13 mouse cellular contexts compared by ENCODE assay signal in genomic region chr15:31184651-31185443, GRCm38 (mm10). TPM values are rescaled to one million over a fixed set of nuclear protein-coding genes. Genes with fewer than 3 reads are reported as not detected.
DNase-seq lines count a peak whose midpoint lies in the region; ATAC-seq and TF ChIP-seq lines count a peak whose summit lies in the region.
"Had no signal": no experiment of that assay in that cellular context is flagged by ENCODE, and none has a peak within 500 bp of the region (broad histone marks: within the 10 kb centered on the region; RNA-seq: fewer than 3 reads in every experiment).

No protein-coding gene starts in this region.

- in situ Hi-C loops in Patski (cut with MboI; ENCODE audit: low pct_unique_long_range_greater_than_20kb), result loop anchor here (5.0 kb wide), 1 partner anchor 37 kb away; the partner anchor contains the start of gene Dap

- H3K36me3 ChIP-seq in lung, postnatal 0 days (ENCODE audit: insufficient read depth, low read length), result no peaks in the 10 kb centered on the region
- no peaks in the 10 kb centered on the region for H3K36me3 ChIP-seq in myocyte (ENCODE audit: control insufficient read depth, insufficient read depth)
- H3K36me3 ChIP-seq in hindbrain, embryonic 11.5 days (ENCODE audit: control insufficient read depth, insufficient read depth, low read length), result no peaks in the 10 kb centered on the region
- H3K36me3 ChIP-seq: embryonic facial prominence, embryonic 10.5 days; forebrain, embryonic 10.5 days; limb, embryonic 15.5 days had no signal

- TF ChIP-seq EP300 in lung, postnatal 0 days (IDR thresholded peaks at IDR 0.05), result no peak

- H3K9ac ChIP-seq in lung, postnatal 0 days (replicated peaks; ENCODE audit: low read depth), result no peak overlapping the region
- H3K9ac ChIP-seq in hindbrain, embryonic 11.5 days (ENCODE audit: low read depth, low read length), result no peak overlapping the region
- H3K9ac ChIP-seq: limb, embryonic 15.5 days had no signal

- H3K79me2 ChIP-seq in myocyte (ENCODE audit: control insufficient read depth, insufficient read depth), result no peaks in the 10 kb centered on the region

- ATAC-seq in lung, postnatal 0 days, result peak; percentile 40; the same call in 1 of the 2 replicates
- ATAC-seq in Patski, result peak; percentile 87
- ATAC-seq in hindbrain, embryonic 11.5 days (ENCODE audit: low FRiP score), result no peak

- intact Hi-C loops in left cerebral cortex, postnatal 4 days (cut with DNase I), result no loop called here

- H3K4me2 ChIP-seq in lung, postnatal 0 days (replicated peaks; ENCODE audit: low read depth, low read length), result no peak overlapping the region
- peak overlapping the region; percentile 84 for H3K4me2 ChIP-seq in myocyte (ENCODE audit: low read depth)
- no peak overlapping the region for H3K4me2 ChIP-seq in hindbrain, embryonic 11.5 days (replicated peaks; ENCODE audit: low read depth, low read length)
- H3K4me2 ChIP-seq: limb, embryonic 15.5 days; midbrain, embryonic 11.5 days had no signal

- TF ChIP-seq POLR2A in myocyte (IDR thresholded peaks at IDR 0.05; ENCODE audit: insufficient read length, low read depth), result no peak

- H3K27me3 ChIP-seq in lung, postnatal 0 days (replicated peaks; ENCODE audit: insufficient read depth, low read length), result no peaks in the 10 kb centered on the region
- no peaks in the 10 kb centered on the region for H3K27me3 ChIP-seq in Patski
- H3K27me3 ChIP-seq in myocyte (ENCODE audit: control insufficient read depth, insufficient read depth, insufficient read length), result no peaks in the 10 kb centered on the region
- no peaks in the 10 kb centered on the region for H3K27me3 ChIP-seq in hindbrain, embryonic 11.5 days (ENCODE audit: control insufficient read depth, insufficient read depth, low read length)
- H3K27me3 ChIP-seq: limb, embryonic 15.5 days had no signal

- WGBS in lung, postnatal 0 days, result 42% methylated on average over 12 of the region's 12 CpGs
- 59% methylated on average over 12 of the region's 12 CpGs for WGBS in hindbrain, embryonic 11.5 days

- no peak overlapping the region for H3K27ac ChIP-seq in lung, postnatal 0 days (ENCODE audit: low read length)
- no peak overlapping the region for H3K27ac ChIP-seq in hindbrain, embryonic 11.5 days (ENCODE audit: low read depth, low read length)
- H3K27ac ChIP-seq: embryonic facial prominence, embryonic 10.5 days; forebrain, embryonic 10.5 days; limb, embryonic 15.5 days had no signal

- CTCF ChIA-PET in Patski (lab: Charles Lee), result interaction anchor here (1.2 to 1.6 kb wide), 3 partner anchors 9 to 54 kb away, joined by 3 to 6 read pairs (median 3); no protein-coding TSS in a partner anchor

- TF ChIP-seq CTCF in lung, postnatal 0 days (IDR thresholded peaks at IDR 0.05), result no peak
- TF ChIP-seq CTCF in Patski (IDR thresholded peaks at IDR 0.05), result no peak

- DNase-seq in lung, postnatal 0 days (ENCODE audit: low spot score), result peak; percentile 15
- no peak for DNase-seq in lung, postnatal 10 days
- no peak for DNase-seq in Patski (ENCODE audit: low read depth, low spot score)
- DNase-seq in adrenal gland, postnatal 36 days, result peak; percentile 69 to 79
- DNase-seq in left cerebral cortex, postnatal 4 days, result no peak
- no peak for DNase-seq in hindbrain, embryonic 11.5 days (ENCODE audit: low spot score)
- DNase-seq: cerebellum, adult 9-10 months; kidney, adult 18-20 months had no signal

- H3ac ChIP-seq in myocyte (ENCODE audit: control insufficient read depth, insufficient read length), result no peak overlapping the region

- H3K9me3 ChIP-seq in lung, postnatal 0 days (ENCODE audit: low read length), result no peaks in the 10 kb centered on the region
- H3K9me3 ChIP-seq in hindbrain, embryonic 11.5 days (ENCODE audit: control insufficient read depth, low read length), result no peaks in the 10 kb centered on the region
- H3K9me3 ChIP-seq: embryonic facial prominence, embryonic 10.5 days; forebrain, embryonic 10.5 days; limb, embryonic 15.5 days had no signal

- no peak overlapping the region for H3K4me3 ChIP-seq in lung, postnatal 0 days (ENCODE audit: low read depth, low read length)
- H3K4me3 ChIP-seq in myocyte, result no peak overlapping the region
- H3K4me3 ChIP-seq in hindbrain, embryonic 11.5 days (ENCODE audit: low read depth, low read length), result no peak overlapping the region
- H3K4me3 ChIP-seq: embryonic facial prominence, embryonic 10.5 days; forebrain, embryonic 10.5 days; limb, embryonic 15.5 days had no signal

- POLR2A ChIA-PET in Patski (lab: Charles Lee), result no interaction called here

- no peaks in the 10 kb centered on the region for H3K4me1 ChIP-seq in lung, postnatal 0 days (ENCODE audit: insufficient read depth, low read depth, low read length)
- H3K4me1 ChIP-seq in hindbrain, embryonic 11.5 days (replicated peaks; ENCODE audit: control insufficient read depth, insufficient read depth, low read length), result no peaks in the 10 kb centered on the region
- H3K4me1 ChIP-seq: embryonic facial prominence, embryonic 10.5 days; forebrain, embryonic 10.5 days had no signal

TF ChIP-seq in myocyte, 11 proteins besides CTCF, POLR2A, EP300 and RAD21:
- TF ChIP-seq CEBPB (IDR thresholded peaks at IDR 0.05; ENCODE audit: insufficient read depth, poor library complexity, severe bottlenecking) (peak; percentile 72; the same call in 1 of the 2 replicates), TCF3 (IDR thresholded peaks at IDR 0.05; ENCODE audit: insufficient read length, low read depth) (no peak)

RNA-seq across cellular contexts. Expression of gene Dap, which starts 39.3 kb away (rescaled TPM):
- polyA plus RNA-seq in lung, postnatal 0 days (2015; fragmentation: Nextera tagmentation; extraction: Ambion mirVana), result 127 and 148 TPM in 2 replicates
- polyA plus RNA-seq in Patski (2021), result 174 TPM
- total RNA-seq in adrenal gland, postnatal 36 days (2021), result 10 to 100 TPM; 83.5 to 88.7 TPM
- polyA plus RNA-seq in myocyte (2012; fragmentation: generic; extraction: Trizol), result 417 TPM
- total RNA-seq in left cerebral cortex, postnatal 4 days (2021), result 10 to 100 TPM in 1 of 2 experiments, 1 to 10 TPM in 1; 9.3 to 11.5 TPM
- 39.7 and 50.9 TPM in 2 replicates for polyA plus RNA-seq in hindbrain, embryonic 11.5 days (2014; fragmentation: Nextera tagmentation; extraction: Ambion mirVana)

Comparison
In these comparisons a context has a peak if more than half of its experiments do, and no peak if none do; other contexts are left out.
1. DNase-seq: peak in lung, postnatal 0 days (single experiment) and adrenal gland, postnatal 36 days (2 of 2); none in lung, postnatal 10 days (single experiment), Patski (single experiment), left cerebral cortex, postnatal 4 days (single experiment) and hindbrain, embryonic 11.5 days (single experiment).